25 mouse cellular contexts compared by ENCODE assay signal in genomic region chr1:163658535-163658928, GRCm38 (mm10).
A peak's percentile ranks its signal among the peaks of the same experiment; 100 is the strongest.
DNase-seq lines count a peak whose midpoint lies in the region; ATAC-seq lines count a peak whose summit lies in the region.
"Had no signal": no experiment of that assay in that cellular context is flagged by ENCODE, and none has a peak within 500 bp of the region (broad histone marks: within the 10 kb centered on the region; RNA-seq: fewer than 3 reads in every experiment).

No protein-coding gene starts in this region.

- H3K4me1 ChIP-seq in embryonic facial prominence, embryonic 10.5 days = peaks cover 19% of the 10 kb centered on the region
- H3K4me1 ChIP-seq in embryonic facial prominence, embryonic 13.5 days = peaks cover 34% of the 10 kb centered on the region
- H3K4me1 ChIP-seq in limb, embryonic 12.5 days (replicated peaks) = peaks cover 38% of the 10 kb centered on the region
- no peaks in the 10 kb centered on the region for H3K4me1 ChIP-seq in hindbrain, embryonic 12.5 days
- H3K4me1 ChIP-seq: forebrain, embryonic 10.5 days; forebrain, embryonic 13.5 days; heart, embryonic 10.5 days; heart, embryonic 13.5 days; hindbrain, embryonic 15.5 days had no signal

- no peaks in the 10 kb centered on the region for H3K36me3 ChIP-seq in embryonic facial prominence, embryonic 10.5 days (replicated peaks)
- no peaks in the 10 kb centered on the region for H3K36me3 ChIP-seq in embryonic facial prominence, embryonic 13.5 days
- no peaks in the 10 kb centered on the region for H3K36me3 ChIP-seq in limb, embryonic 12.5 days
- no peaks in the 10 kb centered on the region for H3K36me3 ChIP-seq in hindbrain, embryonic 12.5 days
- H3K36me3 ChIP-seq: forebrain, embryonic 10.5 days; G1E; heart, embryonic 10.5 days; heart, embryonic 13.5 days; hindbrain, embryonic 15.5 days had no signal

- H3K27ac ChIP-seq in embryonic facial prominence, embryonic 10.5 days (replicated peaks) = peak overlapping the region; percentile 57; the same call in 1 of the 2 replicates
- peak overlapping the region; percentile 74 for H3K27ac ChIP-seq in embryonic facial prominence, embryonic 13.5 days
- peak overlapping the region; percentile 24; the same call in 1 of the 2 replicates for H3K27ac ChIP-seq in limb, embryonic 12.5 days
- H3K27ac ChIP-seq in hindbrain, embryonic 12.5 days = no peak overlapping the region
- H3K27ac ChIP-seq: forebrain, embryonic 10.5 days; forebrain, embryonic 13.5 days; heart, adult 2 months; heart, embryonic 10.5 days; heart, embryonic 13.5 days; hindbrain, embryonic 15.5 days had no signal

- H3K4me3 ChIP-seq in embryonic facial prominence, embryonic 10.5 days = no peak overlapping the region
- no peak overlapping the region for H3K4me3 ChIP-seq in embryonic facial prominence, embryonic 13.5 days
- H3K4me3 ChIP-seq in limb, embryonic 12.5 days (replicated peaks) = no peak overlapping the region
- no peak overlapping the region for H3K4me3 ChIP-seq in hindbrain, embryonic 12.5 days
- H3K4me3 ChIP-seq: forebrain, embryonic 10.5 days; forebrain, embryonic 13.5 days; heart, adult 2 months; heart, embryonic 10.5 days; heart, embryonic 13.5 days; hindbrain, embryonic 15.5 days had no signal

- H3K27me3 ChIP-seq in embryonic facial prominence, embryonic 10.5 days (replicated peaks; ENCODE audit: low read depth, poor library complexity, severe bottlenecking) = no peaks in the 10 kb centered on the region
- H3K27me3 ChIP-seq in embryonic facial prominence, embryonic 13.5 days = no peaks in the 10 kb centered on the region
- no peaks in the 10 kb centered on the region for H3K27me3 ChIP-seq in limb, embryonic 12.5 days
- H3K27me3 ChIP-seq in hindbrain, embryonic 12.5 days = no peaks in the 10 kb centered on the region
- H3K27me3 ChIP-seq: CH12.LX; forebrain, embryonic 13.5 days; heart, embryonic 13.5 days; hindbrain, embryonic 15.5 days; Patski had no signal

- no peaks in the 10 kb centered on the region for H3K9me3 ChIP-seq in embryonic facial prominence, embryonic 10.5 days
- no peaks in the 10 kb centered on the region for H3K9me3 ChIP-seq in embryonic facial prominence, embryonic 13.5 days
- H3K9me3 ChIP-seq in limb, embryonic 12.5 days = no peaks in the 10 kb centered on the region
- H3K9me3 ChIP-seq in hindbrain, embryonic 12.5 days (replicated peaks) = no peaks in the 10 kb centered on the region
- H3K9me3 ChIP-seq: forebrain, embryonic 10.5 days; forebrain, embryonic 13.5 days; G1E; heart, embryonic 10.5 days; heart, embryonic 13.5 days; hindbrain, embryonic 15.5 days had no signal

- no peak for ATAC-seq in embryonic facial prominence, embryonic 13.5 days (ENCODE audit: insufficient number of reproducible peaks, insufficient read depth, low FRiP score, low TSS enrichment, low read depth)
- ATAC-seq in limb, embryonic 12.5 days (ENCODE audit: insufficient number of reproducible peaks, insufficient read depth, low FRiP score, low TSS enrichment, low read depth) = peak; percentile 67
- ATAC-seq in hindbrain, embryonic 12.5 days (ENCODE audit: low FRiP score) = no peak
- ATAC-seq: Patski had no signal

- H3K4me2 ChIP-seq in embryonic facial prominence, embryonic 13.5 days = no peak overlapping the region
- no peak overlapping the region for H3K4me2 ChIP-seq in limb, embryonic 12.5 days
- no peak overlapping the region for H3K4me2 ChIP-seq in hindbrain, embryonic 12.5 days (replicated peaks)
- H3K4me2 ChIP-seq: forebrain, embryonic 13.5 days; heart, embryonic 13.5 days; hindbrain, embryonic 15.5 days had no signal

- no peak for DNase-seq in embryonic facial prominence, embryonic 10.5 days (ENCODE audit: low spot score)
- no peak for DNase-seq in retina, postnatal 1 day
- no peak for DNase-seq in layer of hippocampus, postnatal 10 days (ENCODE audit: low spot score in 2 of 2)
- DNase-seq: adrenal gland, postnatal 10 days; adrenal gland, postnatal 36 days; B cell, adult 2 months; cerebellum, adult 18-20 months; cerebellum, adult 9-10 months; cerebellum, postnatal 14 days; gastrocnemius, postnatal 10 days; gastrocnemius, postnatal 36 days; heart, adult 2 months; heart, postnatal 14 days; heart, postnatal 4 days had no signal

- no peak overlapping the region for H3K9ac ChIP-seq in embryonic facial prominence, embryonic 13.5 days
- no peak overlapping the region for H3K9ac ChIP-seq in limb, embryonic 12.5 days (replicated peaks)
- no peak overlapping the region for H3K9ac ChIP-seq in hindbrain, embryonic 12.5 days
- H3K9ac ChIP-seq: forebrain, embryonic 13.5 days; heart, embryonic 13.5 days; hindbrain, embryonic 15.5 days had no signal
